Mouse (Mus musculus): Measurements from ENCODE around the gene Calr. TPM values are rescaled to one million over a fixed set of nuclear protein-coding genes. Genes with fewer than 3 reads are reported as not detected.
A peak's percentile ranks its signal among the peaks of the same experiment; 100 is the strongest.
"Not testable (repeated sequence)": the region's sequence is repeated elsewhere in the genome, so short reads cannot be mapped to it uniquely, and the experiment has no call there.

The Calr gene
- polyA plus RNA-seq, 1 experiment = 475 TPM

- peak overlapping the region; percentile 100 for H3K4me3 ChIP-seq (replicated peaks; ENCODE audit: control insufficient read depth, low read depth, low read length)
- TF ChIP-seq POLR2A (IDR thresholded peaks at IDR 0.05; ENCODE audit: borderline replicate concordance, control insufficient read depth, low read depth, low read length) (no peak), CTCF (IDR thresholded peaks at IDR 0.05; ENCODE audit: control insufficient read depth, insufficient read depth, low read length) (no peak)
- WGBS = 36% methylated on average over 10 of the region's 10 CpGs
- no peaks in the 10 kb centered on the region; the same call in 1 of the 2 replicates for H3K4me1 ChIP-seq (ENCODE audit: control insufficient read depth, insufficient read depth, low read length)
- H3K27ac ChIP-seq (ENCODE audit: control insufficient read depth, insufficient read depth, low read depth, low read length, poor library complexity) = no peak overlapping the region; the same call in 1 of the 2 replicates
Observed at GRCm38 (mm10) chr8:84832759-84833742, 13.7 kb downstream of the Calr start.

DNA sequence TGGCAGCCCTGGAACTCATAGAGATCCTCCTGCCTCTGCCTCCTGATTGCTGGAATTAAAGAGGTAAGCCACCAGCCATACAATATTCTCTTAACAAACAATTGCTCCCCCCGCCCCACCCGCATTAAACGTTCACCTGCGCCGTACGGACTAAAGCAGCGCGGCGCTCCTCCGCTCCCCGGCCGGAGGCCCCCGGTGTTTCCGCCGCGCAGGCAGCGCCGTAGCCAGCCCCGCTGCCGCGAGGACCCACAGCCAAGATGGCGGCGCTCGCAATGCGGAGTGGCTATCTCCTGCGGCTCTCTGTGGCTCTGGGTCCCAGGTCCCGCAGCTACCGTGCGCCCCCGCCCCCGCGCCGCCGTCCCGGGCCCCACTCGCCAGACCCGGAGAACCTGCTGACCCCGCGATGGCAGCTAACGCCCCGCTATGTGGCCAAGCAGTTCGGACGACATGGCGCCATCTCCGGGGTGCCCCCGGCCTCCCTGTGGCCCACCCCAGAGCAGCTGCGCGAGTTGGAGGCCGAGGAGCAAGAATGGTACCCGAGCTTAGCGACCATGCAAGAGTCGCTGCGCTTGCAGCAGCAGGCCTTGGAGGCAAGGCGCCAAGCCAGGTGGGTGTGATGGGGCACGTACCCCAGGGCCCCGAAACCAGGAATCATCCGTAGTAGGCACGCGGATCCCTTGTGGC is 14.6 kb downstream of the Calr start:
- TF ChIP-seq CTCF (IDR thresholded peaks at IDR 0.05; ENCODE audit: control insufficient read depth, insufficient read depth, low read length) (no peak), POLR2A (IDR thresholded peaks at IDR 0.05; ENCODE audit: borderline replicate concordance, control insufficient read depth, low read depth, low read length) (peak; percentile 82; the same call in 1 of the 2 replicates)
- Histone ChIP-seq H3K27ac (ENCODE audit: control insufficient read depth, insufficient read depth, low read depth, low read length, poor library complexity) (peak overlapping the region; percentile 88), H3K4me3 (replicated peaks; ENCODE audit: control insufficient read depth, low read depth, low read length) (peak overlapping the region; percentile 100), H3K4me1 (ENCODE audit: control insufficient read depth, insufficient read depth, low read length) (no peaks in the 10 kb centered on the region; the same call in 1 of the 2 replicates)
- under 1% methylated on average over 59 of the region's 59 CpGs for WGBS

DNA sequence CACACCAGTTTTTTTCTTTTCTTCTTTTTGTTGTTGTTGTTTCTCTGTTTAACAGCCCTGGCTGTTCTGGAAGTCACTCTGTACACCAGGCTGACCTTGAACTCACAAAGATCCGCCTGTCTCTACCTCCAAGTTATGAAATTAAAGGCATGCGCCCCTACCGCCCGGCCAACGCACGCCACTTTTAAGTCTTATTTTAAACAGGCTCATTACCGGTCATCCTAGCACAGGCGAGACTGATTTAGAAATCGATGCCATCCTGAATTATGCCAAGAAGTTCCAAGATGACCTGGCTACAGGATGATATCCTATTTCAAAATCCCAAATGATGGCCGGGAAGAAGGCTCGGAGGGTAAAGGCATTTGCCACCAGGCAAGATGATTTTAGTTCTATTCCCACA is 15.2 kb downstream of the Calr start, which contains the start of gene Gadd45gip1:
Gene Gadd45gip1, plus strand, starts transcription at position 33 of the 400 bp plus-strand sequence.
- TF ChIP-seq CTCF (IDR thresholded peaks at IDR 0.05; ENCODE audit: control insufficient read depth, insufficient read depth, low read length) (peak; percentile 60), POLR2A (IDR thresholded peaks at IDR 0.05; ENCODE audit: borderline replicate concordance, control insufficient read depth, low read depth, low read length) (no peak)
- Histone ChIP-seq H3K4me1 (ENCODE audit: control insufficient read depth, insufficient read depth, low read length) (no peaks in the 10 kb centered on the region; the same call in 1 of the 2 replicates), H3K27ac (ENCODE audit: control insufficient read depth, insufficient read depth, low read depth, low read length, poor library complexity) (peak within 1 kb of the TSS; percentile 88), H3K4me3 (replicated peaks; ENCODE audit: control insufficient read depth, low read depth, low read length) (peak within 1 kb of the TSS; percentile 100)
- 10% methylated on average over 11 of the region's 11 CpGs for WGBS

DNA sequence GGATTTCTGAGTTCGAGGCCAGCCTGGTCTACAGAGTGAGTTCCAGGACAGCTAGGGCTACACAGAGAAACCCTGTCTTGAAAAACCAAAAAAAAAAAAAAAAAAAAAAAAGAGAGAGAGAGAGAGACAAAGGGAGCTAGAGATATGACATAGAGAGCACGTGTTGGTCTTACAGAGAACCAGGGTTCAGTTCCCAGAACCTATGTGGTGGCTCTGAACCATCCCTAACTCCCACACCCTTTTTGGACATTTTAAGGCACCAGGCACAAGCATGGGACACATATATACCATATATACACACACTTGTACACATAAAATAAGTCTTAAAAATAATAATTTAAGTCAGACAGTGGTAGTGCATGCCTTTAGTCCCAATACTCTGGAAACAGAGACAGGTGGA is 20.2 kb downstream of the Calr start:
- H3K4me1 ChIP-seq (ENCODE audit: control insufficient read depth, insufficient read depth, low read length); H3K27ac ChIP-seq (ENCODE audit: control insufficient read depth, insufficient read depth, low read depth, low read length, poor library complexity): not testable (repeated sequence)
- 94% methylated on average over 2 of the region's 2 CpGs for WGBS

DNA sequence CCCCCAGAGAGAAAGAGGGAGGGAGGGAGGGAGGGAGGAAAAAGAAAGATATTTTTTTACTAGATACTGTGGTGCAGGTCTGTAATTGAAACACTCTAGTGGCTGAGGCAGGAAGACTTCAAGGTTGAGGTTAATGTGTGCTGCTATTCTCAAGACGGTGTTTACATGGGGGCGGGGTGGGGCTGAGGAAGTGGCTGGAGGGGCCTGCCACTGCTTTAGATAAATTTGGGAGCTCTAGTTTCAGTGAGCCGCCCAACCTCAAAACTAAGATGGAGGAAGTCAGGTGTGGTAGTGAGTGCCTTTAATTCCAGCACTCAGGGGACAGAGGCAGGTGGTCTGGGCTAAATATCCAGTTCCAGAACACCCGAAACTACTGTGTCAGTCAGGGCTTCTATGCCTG is 21.1 kb downstream of the Calr start:
- Histone ChIP-seq H3K4me3 (replicated peaks; ENCODE audit: control insufficient read depth, low read depth, low read length) (no peak overlapping the region), H3K27ac (ENCODE audit: control insufficient read depth, insufficient read depth, low read depth, low read length, poor library complexity) (peak overlapping the region; percentile 41), H3K4me1 (ENCODE audit: control insufficient read depth, insufficient read depth, low read length) (no peaks in the 10 kb centered on the region)
- WGBS = 18% methylated on average over 4 of the region's 4 CpGs
- TF ChIP-seq CTCF (IDR thresholded peaks at IDR 0.05; ENCODE audit: control insufficient read depth, insufficient read depth, low read length) (no peak), POLR2A (IDR thresholded peaks at IDR 0.05; ENCODE audit: borderline replicate concordance, control insufficient read depth, low read depth, low read length) (no peak)

More for the DNA sequence above, 20.2 kb downstream of the Calr start:
- not testable (repeated sequence) for H3K4me3 ChIP-seq (replicated peaks; ENCODE audit: control insufficient read depth, low read depth, low read length)

DNA sequence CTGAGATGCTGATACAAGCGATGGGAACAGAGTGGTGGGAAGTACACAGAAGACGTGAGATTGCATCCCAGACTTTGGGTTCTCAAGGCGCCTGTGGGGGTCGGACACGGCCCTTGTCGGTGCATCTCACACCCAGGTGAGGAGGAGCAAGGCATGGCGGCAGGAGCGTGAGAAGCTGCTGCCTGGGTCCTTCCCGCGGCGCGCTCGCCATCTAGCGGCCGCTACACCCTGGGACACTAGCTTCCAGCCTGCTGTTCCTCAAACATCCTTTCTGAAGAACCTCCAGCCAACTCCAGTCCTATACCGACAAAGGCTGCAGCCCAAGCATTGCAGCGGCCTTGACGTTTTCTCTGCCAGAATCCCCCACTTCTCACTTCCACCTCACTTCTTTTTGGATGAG is 23.1 kb downstream of the Calr start:
- 4% methylated on average over 18 of the region's 18 CpGs for WGBS
- Histone ChIP-seq H3K27ac (ENCODE audit: control insufficient read depth, insufficient read depth, low read depth, low read length, poor library complexity) (no peak overlapping the region), H3K4me1 (ENCODE audit: control insufficient read depth, insufficient read depth, low read length) (no peaks in the 10 kb centered on the region), H3K4me3 (replicated peaks; ENCODE audit: control insufficient read depth, low read depth, low read length) (no peak overlapping the region)
- TF ChIP-seq POLR2A (IDR thresholded peaks at IDR 0.05; ENCODE audit: borderline replicate concordance, control insufficient read depth, low read depth, low read length) (no peak), CTCF (IDR thresholded peaks at IDR 0.05; ENCODE audit: control insufficient read depth, insufficient read depth, low read length) (peak; percentile 95)

DNA sequence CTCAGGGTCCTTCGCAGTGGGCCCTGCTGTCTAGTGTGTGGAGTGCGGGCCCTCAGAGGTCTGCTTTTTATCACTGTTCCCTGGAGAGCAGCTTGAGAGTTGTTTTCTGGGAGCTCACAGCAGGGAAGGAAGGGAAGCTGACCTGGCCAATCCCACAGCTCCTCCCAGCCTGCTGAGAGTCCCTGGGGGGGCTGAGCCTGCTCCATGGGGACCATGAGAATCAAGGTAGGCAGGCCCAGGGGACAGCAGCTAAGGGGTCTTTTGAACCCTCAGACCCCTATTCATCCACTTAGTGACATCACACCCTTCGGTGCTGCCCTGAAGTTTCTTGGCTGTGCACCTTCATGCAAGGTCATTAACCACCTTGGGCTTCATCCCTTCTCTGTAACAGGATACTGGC is 24.0 kb downstream of the Calr start, which contains the start of gene Dand5:
Gene Dand5, minus strand, starts transcription at position 101 of the 400 bp plus-strand sequence.
- TF ChIP-seq POLR2A (IDR thresholded peaks at IDR 0.05; ENCODE audit: borderline replicate concordance, control insufficient read depth, low read depth, low read length) = no peak
- no peak for TF ChIP-seq CTCF (IDR thresholded peaks at IDR 0.05; ENCODE audit: control insufficient read depth, insufficient read depth, low read length)
- Histone ChIP-seq H3K4me3 (replicated peaks; ENCODE audit: control insufficient read depth, low read depth, low read length) (no peak within 1 kb of the TSS), H3K27ac (ENCODE audit: control insufficient read depth, insufficient read depth, low read depth, low read length, poor library complexity) (no peak within 1 kb of the TSS), H3K4me1 (ENCODE audit: control insufficient read depth, insufficient read depth, low read length) (no peaks in the 10 kb centered on the region)
- 91% methylated on average over 3 of the region's 3 CpGs for WGBS

DNA sequence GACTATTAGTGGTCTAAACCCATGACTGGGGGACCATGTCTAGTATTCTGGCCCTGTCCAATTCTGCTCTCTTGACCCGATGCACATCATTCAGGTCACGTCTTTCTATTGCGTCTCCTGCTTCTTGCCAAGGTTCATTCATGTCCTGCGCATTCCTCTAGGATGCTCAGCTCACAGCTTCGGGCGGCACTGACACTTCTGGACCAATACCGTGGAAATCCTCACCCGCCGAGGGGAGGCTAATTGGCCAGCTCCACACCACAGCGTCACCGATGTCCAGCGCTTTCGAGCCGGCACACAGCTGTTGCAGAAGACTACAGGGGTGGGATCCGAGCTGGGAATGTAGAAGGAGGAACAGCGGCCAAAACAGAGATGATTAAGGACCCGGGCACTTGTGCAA is 30.6 kb downstream of the Calr start:
- no peak overlapping the region for H3K27ac ChIP-seq (ENCODE audit: control insufficient read depth, insufficient read depth, low read depth, low read length, poor library complexity)
- WGBS = 87% methylated on average over 17 of the region's 17 CpGs
- TF ChIP-seq POLR2A (IDR thresholded peaks at IDR 0.05; ENCODE audit: borderline replicate concordance, control insufficient read depth, low read depth, low read length) (no peak), CTCF (IDR thresholded peaks at IDR 0.05; ENCODE audit: control insufficient read depth, insufficient read depth, low read length) (no peak)

More for the DNA sequence above, 30.6 kb downstream of the Calr start:
- Histone ChIP-seq H3K4me1 (ENCODE audit: control insufficient read depth, insufficient read depth, low read length) (no peaks in the 10 kb centered on the region; the same call in 1 of the 2 replicates), H3K4me3 (replicated peaks; ENCODE audit: control insufficient read depth, low read depth, low read length) (no peak overlapping the region)

All from bone marrow, adult 2 months (tissue).